Mouse (Mus musculus) testis, adult 2 months (tissue): Measurements from ENCODE around the gene Triobp. TPM values are rescaled to one million over a fixed set of nuclear protein-coding genes. Genes with fewer than 3 reads are reported as not detected.

Source experiments
- H3K27ac ChIP-seq: fragments of 200-500 bp; 2 replicates; pipeline ENCODE4 v1.5.1; 2012; ENCODE audit warnings: low read depth, low read length; ENCODE audit not compliant: control insufficient read depth, insufficient read depth
- H3K27me3 ChIP-seq: fragments of 200-500 bp; 2 replicates; pipeline ENCODE4 v1.6.1; 2012; ENCODE audit warnings: mild to moderate bottlenecking, low read length, moderate library complexity; ENCODE audit not compliant: control insufficient read depth, insufficient read depth
- H3K36me3 ChIP-seq: fragments of 200-500 bp; 2 replicates; pipeline ENCODE4 v1.6.1; 2012; ENCODE audit warnings: mild to moderate bottlenecking, low read length; ENCODE audit not compliant: control insufficient read depth, insufficient read depth
- H3K4me1 ChIP-seq: fragments of 200-500 bp; 2 replicates; pipeline ENCODE4 v1.6.1; 2012; ENCODE audit warnings: low read length; ENCODE audit not compliant: control insufficient read depth, insufficient read depth
- H3K4me3 ChIP-seq: fragments of 200-500 bp; 2 replicates; pipeline ENCODE4 v1.5.1; 2012; ENCODE audit warnings: low read depth, mild to moderate bottlenecking, low read length, moderate library complexity, mixed read lengths; ENCODE audit not compliant: control insufficient read depth
- CTCF ChIP-seq: fragments of 200-500 bp; IDR thresholded peaks from 2 replicates; pipeline ENCODE4 v1.5.1; 2012; ENCODE audit warnings: low read depth, mild to moderate bottlenecking, inconsistent platforms, low read length, moderate library complexity; ENCODE audit not compliant: control insufficient read depth, insufficient read depth, insufficient replicate concordance
- POLR2A ChIP-seq: fragments of 200-500 bp; IDR thresholded peaks from 2 replicates; pipeline ENCODE4 v1.6.1; 2012; ENCODE audit warnings: low read depth, mild to moderate bottlenecking, inconsistent platforms, low read length, moderate library complexity; ENCODE audit not compliant: control insufficient read depth
- polyA plus RNA-seq: library from polyadenylated mRNA; depleted of rRNA; stranded (reverse); fragments of >200 nt; gene quantifications from 2 replicates; pipeline ENCODE4 v1.2.3, GENCODE M21; 2012

Triobp gene
- polyA plus RNA-seq, 1 experiment, result 22.6 TPM

GRCm38 (mm10) chr15:78916052-78916826, 31.3 kb upstream of the Triobp start:
- H3K27me3 ChIP-seq, result no peaks in the 10 kb centered on the region
- H3K4me3 ChIP-seq, result no peak overlapping the region
- H3K27ac ChIP-seq, result no peak overlapping the region
- H3K36me3 ChIP-seq, result no peaks in the 10 kb centered on the region
- peaks cover 6% of the 10 kb centered on the region for H3K4me1 ChIP-seq
- no peak for TF ChIP-seq CTCF
- no peak; the same call in 1 of the 2 replicates for TF ChIP-seq POLR2A

DNA sequence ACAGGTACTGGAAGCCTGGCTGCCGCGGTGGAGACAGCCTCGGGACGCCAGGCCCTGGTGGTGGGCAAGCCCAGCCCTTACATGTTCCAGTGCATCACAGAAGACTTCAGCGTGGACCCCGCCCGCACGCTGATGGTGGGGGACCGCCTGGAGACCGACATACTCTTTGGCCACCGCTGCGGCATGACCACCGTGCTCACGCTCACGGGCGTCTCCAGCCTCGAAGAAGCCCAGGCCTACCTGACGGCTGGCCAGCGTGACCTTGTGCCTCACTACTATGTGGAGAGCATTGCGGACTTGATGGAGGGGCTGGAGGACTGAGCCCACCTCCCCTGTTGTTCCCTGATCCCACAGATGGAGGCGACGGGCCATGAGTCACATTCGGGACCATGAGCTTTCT, 29.4 kb upstream of the Triobp start:
- no peak overlapping the region for H3K27ac ChIP-seq
- peaks cover 6% of the 10 kb centered on the region for H3K4me1 ChIP-seq
- no peak overlapping the region for H3K4me3 ChIP-seq
- H3K27me3 ChIP-seq, result no peaks in the 10 kb centered on the region
- TF ChIP-seq POLR2A (no peak), CTCF (no peak)
- no peaks in the 10 kb centered on the region for H3K36me3 ChIP-seq

DNA sequence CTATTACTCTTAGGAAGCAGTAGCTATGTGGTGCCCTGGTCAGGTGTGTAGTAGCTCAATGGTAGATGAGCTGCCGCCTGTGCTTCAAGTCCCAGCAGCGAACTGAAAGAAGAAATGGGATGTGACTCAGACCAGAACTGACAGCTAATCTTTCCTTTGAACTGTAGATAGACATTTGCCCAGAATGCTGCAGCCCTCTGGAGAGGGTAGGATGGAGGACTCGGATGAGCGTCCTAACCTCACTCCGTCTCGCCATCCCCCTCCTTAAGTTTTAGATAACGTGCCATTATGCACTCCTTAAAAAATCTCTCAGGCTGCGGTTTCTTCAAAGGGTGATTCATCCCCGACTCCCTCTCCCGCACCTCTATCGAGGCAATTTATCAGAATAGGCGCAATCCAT, 27.6 kb upstream of the Triobp start:
- Histone ChIP-seq H3K4me3 (no peak overlapping the region), H3K36me3 (no peaks in the 10 kb centered on the region), H3K4me1 (no peaks in the 10 kb centered on the region), H3K27ac (no peak overlapping the region), H3K27me3 (no peaks in the 10 kb centered on the region)
- TF ChIP-seq POLR2A (no peak), CTCF (no peak)

- no peak overlapping the region for H3K27ac ChIP-seq
- TF ChIP-seq POLR2A, result no peak
- TF ChIP-seq CTCF, result no peak
- no peak overlapping the region for H3K4me3 ChIP-seq
- H3K36me3 ChIP-seq, result no peaks in the 10 kb centered on the region
- peaks cover 24% of the 10 kb centered on the region for H3K4me1 ChIP-seq
- H3K27me3 ChIP-seq, result no peaks in the 10 kb centered on the region
Measured at GRCm38 (mm10) chr15:78922700-78923099, 24.8 kb upstream of the Triobp start.

DNA sequence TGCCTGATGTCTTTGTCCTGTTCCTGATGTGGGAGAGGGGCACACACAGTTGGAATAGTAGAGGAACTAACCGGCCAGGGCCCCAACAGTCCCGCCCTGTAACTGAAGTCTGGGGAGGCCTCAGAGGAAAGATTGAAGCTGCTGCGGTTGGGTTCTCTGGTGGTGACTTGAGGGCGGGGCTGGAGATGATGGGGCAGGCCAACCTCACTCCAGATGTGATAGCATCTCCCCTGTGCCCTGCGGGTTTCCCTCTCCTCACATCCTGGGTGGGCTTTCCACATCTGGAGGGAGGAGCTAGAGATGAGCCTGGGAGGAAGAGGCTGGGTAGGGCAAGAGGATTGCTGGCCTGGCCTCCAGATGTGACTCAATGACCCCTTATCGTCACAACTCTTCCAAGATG, 23.9 kb upstream of the Triobp start:
- Histone ChIP-seq H3K4me1 (peaks cover 26% of the 10 kb centered on the region), H3K36me3 (no peaks in the 10 kb centered on the region), H3K4me3 (no peak overlapping the region), H3K27me3 (no peaks in the 10 kb centered on the region), H3K27ac (no peak overlapping the region)
- 0 out of 2 replicates have a peak, but pooled peaks have one; percentile 3 for TF ChIP-seq POLR2A
- no peak for TF ChIP-seq CTCF

DNA sequence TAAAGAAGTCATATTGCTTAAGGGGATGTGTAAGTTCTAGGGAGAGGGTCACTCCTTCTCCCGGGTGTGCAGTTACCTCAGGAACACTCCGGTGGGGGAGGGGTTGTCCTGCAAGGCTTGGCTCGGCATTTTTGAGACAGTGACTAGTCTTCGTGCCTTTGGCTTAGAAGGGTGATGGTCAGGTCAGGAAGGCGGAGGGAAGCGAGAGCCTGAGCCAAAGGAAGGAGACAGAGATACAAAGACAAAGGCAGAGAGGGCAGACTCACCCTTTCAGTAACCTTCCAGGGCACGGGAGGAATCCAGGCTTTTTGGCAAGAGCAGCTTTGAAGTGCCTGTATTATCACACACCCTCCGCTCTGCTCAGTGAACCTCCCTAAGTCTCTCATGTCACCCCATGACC, 22.4 kb upstream of the Triobp start:
- TF ChIP-seq CTCF, result no peak
- no peak for TF ChIP-seq POLR2A
- Histone ChIP-seq H3K4me3 (no peak overlapping the region), H3K27ac (no peak overlapping the region), H3K36me3 (no peaks in the 10 kb centered on the region), H3K4me1 (peaks cover 30% of the 10 kb centered on the region), H3K27me3 (no peaks in the 10 kb centered on the region)

- no peaks in the 10 kb centered on the region for H3K27me3 ChIP-seq
- TF ChIP-seq CTCF (no peak), POLR2A (peak; percentile 67)
- H3K36me3 ChIP-seq, result no peaks in the 10 kb centered on the region
- H3K27ac ChIP-seq, result peak within 1 kb of the TSS; percentile 74
- peak within 1 kb of the TSS; percentile 80 for H3K4me3 ChIP-seq
- peaks cover 30% of the 10 kb centered on the region for H3K4me1 ChIP-seq
Measured at GRCm38 (mm10) chr15:78926021-78926919, 21.3 kb upstream of the Triobp start, which contains the start of gene Lgals1. Gene Lgals1 (plus strand): TSS chr15:78926725.
